Mouse (Mus musculus) CD4-positive naive resting alpha-beta T cell, adult 76 days (primary cell): Measurements from ENCODE around the gene Slco4a1. TPM values are rescaled to one million over a fixed set of nuclear protein-coding genes. Genes with fewer than 3 reads are reported as not detected.

Experiments
- total RNA-seq: library from RNA; stranded (reverse); gene quantifications from one replicate; pipeline ENCODE4 v1.2.4, GENCODE M21; 2023

Slco4a1 gene
- 8.4 TPM for total RNA-seq

GRCm38 (mm10) chr2:180455723-180456698, at the start of gene Slco4a1:
Gene Slco4a1 (plus strand): TSS chr2:180456245.

GRCm38 (mm10) chr2:180499741-180500140, 43.7 kb downstream of the Slco4a1 start, which contains the start of gene Ntsr1:
Gene Ntsr1 (plus strand): TSS chr2:180499976.

Other genes starting within 250 kb of the Slco4a1 start
- gene Lama5, start 230.4 kb upstream of the Slco4a1 start, total RNA-seq = 0.29 TPM
- gene Rps21, start 198.9 kb upstream of the Slco4a1 start, total RNA-seq = 2,699 TPM
- 41.6 TPM for gene Cables2, start 182.7 kb upstream of the Slco4a1 start, total RNA-seq
- gene Rbbp8nl, start 166.4 kb upstream of the Slco4a1 start, total RNA-seq = not detected
- gene Gata5, start 121.5 kb upstream of the Slco4a1 start, total RNA-seq = not detected
- gene Ntsr1, start 43.7 kb downstream of the Slco4a1 start, total RNA-seq = not detected
- gene Mrgbp, start 125.1 kb downstream of the Slco4a1 start, total RNA-seq = 44.3 TPM
- gene Ogfr, start 133.0 kb downstream of the Slco4a1 start, total RNA-seq = 86.5 TPM
- 3.6 TPM for gene Col9a3, start 141.5 kb downstream of the Slco4a1 start, total RNA-seq
- gene Tcfl5, start 186.5 kb downstream of the Slco4a1 start, total RNA-seq = not detected